Mouse (Mus musculus): Measurements from ENCODE around the gene Krt78. TPM values are rescaled to one million over a fixed set of nuclear protein-coding genes. Genes with fewer than 3 reads are reported as not detected.

The Krt78 gene
- polyA plus RNA-seq, 1 experiment from 2014 or later: 23.6 TPM

GRCm38 (mm10) chr15:101940274-101940829 is 13.7 kb downstream of the Krt78 start, which contains the start of gene Krt79:
Gene Krt79 (minus strand): TSS chr15:101940324.
- Histone ChIP-seq H3K9me3 (replicated peaks; ENCODE audit: control insufficient read depth, low read length) (no peaks in the 10 kb centered on the region), H3K9ac (ENCODE audit: low read length) (no peak within 1 kb of the TSS), H3K4me2 (ENCODE audit: low read depth, low read length) (no peak within 1 kb of the TSS), H3K36me3 (ENCODE audit: control insufficient read depth, insufficient read depth, low read length) (no peaks in the 10 kb centered on the region), H3K4me3 (replicated peaks; ENCODE audit: low read length) (no peak within 1 kb of the TSS), H3K27ac (ENCODE audit: low read length) (peak within 1 kb of the TSS; percentile 74; the same call in 1 of the 2 replicates), H3K27me3 (ENCODE audit: control insufficient read depth, insufficient read depth, low read length) (no peaks in the 10 kb centered on the region), H3K4me1 (ENCODE audit: control insufficient read depth, insufficient read depth, low read length) (peaks cover 5% of the 10 kb centered on the region; the same call in 1 of the 2 replicates)
- 58% methylated on average over 6 of the region's 6 CpGs for WGBS
- ATAC-seq (ENCODE audit: insufficient read depth, low FRiP score): no peak

DNA sequence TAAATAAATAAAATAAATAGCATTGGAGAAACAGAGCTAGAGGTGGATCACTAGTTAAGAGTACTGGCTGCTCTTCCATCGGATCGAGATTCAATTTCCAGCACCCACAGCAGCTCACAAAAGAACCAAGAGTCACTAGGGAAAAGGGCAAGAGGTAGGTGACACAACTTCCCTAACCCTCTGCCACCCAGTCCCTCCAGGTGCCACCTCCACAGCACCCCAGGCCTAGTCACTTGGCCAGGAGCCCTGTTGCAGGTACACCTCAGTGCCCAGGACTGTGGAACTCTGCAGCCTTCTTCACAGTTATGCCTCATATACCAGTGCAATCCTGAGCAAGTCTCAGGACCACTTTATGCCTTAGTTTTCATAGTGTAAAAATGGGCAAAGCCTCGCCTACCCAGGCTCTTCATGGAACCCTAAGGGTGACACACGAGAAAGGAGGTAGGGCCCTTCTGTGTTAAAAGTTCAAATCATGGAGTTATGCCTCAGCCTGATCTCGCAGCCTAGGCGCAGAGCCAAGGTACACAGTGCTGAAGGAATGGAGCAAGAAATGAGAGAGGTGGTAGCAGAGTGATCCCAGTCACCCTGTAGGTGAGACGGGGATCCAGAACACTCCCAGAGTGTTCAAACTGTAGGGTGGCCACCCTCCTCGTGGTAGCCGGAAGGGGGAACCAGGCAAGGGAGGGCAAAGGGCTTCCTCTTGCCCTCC is 15.3 kb downstream of the Krt78 start:
- Histone ChIP-seq H3K36me3 (ENCODE audit: control insufficient read depth, insufficient read depth, low read length) (no peaks in the 10 kb centered on the region), H3K4me1 (ENCODE audit: control insufficient read depth, insufficient read depth, low read length) (peaks cover 5% of the 10 kb centered on the region; the same call in 1 of the 2 replicates), H3K9me3 (replicated peaks; ENCODE audit: control insufficient read depth, low read length) (no peaks in the 10 kb centered on the region), H3K9ac (ENCODE audit: low read length) (no peak overlapping the region), H3K4me2 (ENCODE audit: low read depth, low read length) (no peak overlapping the region), H3K27me3 (ENCODE audit: control insufficient read depth, insufficient read depth, low read length) (no peaks in the 10 kb centered on the region), H3K4me3 (replicated peaks; ENCODE audit: low read length) (no peak overlapping the region), H3K27ac (ENCODE audit: low read length) (peak overlapping the region; percentile 74; the same call in 1 of the 2 replicates)
- ATAC-seq (ENCODE audit: insufficient read depth, low FRiP score): peak; percentile 87; the same call in 1 of the 2 replicates
- 75% methylated on average over 9 of the region's 9 CpGs for WGBS

GRCm38 (mm10) chr15:101933024-101933423 is 21.1 kb downstream of the Krt78 start:
- 62% methylated on average over 6 of the region's 6 CpGs for WGBS
- no peak overlapping the region for H3K4me3 ChIP-seq (replicated peaks; ENCODE audit: low read length)
- no peaks in the 10 kb centered on the region for H3K9me3 ChIP-seq (replicated peaks; ENCODE audit: control insufficient read depth, low read length)
- H3K9ac ChIP-seq (ENCODE audit: low read length): no peak overlapping the region
- H3K4me1 ChIP-seq (ENCODE audit: control insufficient read depth, insufficient read depth, low read length): peaks cover 13% of the 10 kb centered on the region; the same call in 1 of the 2 replicates
- H3K36me3 ChIP-seq (ENCODE audit: control insufficient read depth, insufficient read depth, low read length): no peaks in the 10 kb centered on the region
- no peak for ATAC-seq (ENCODE audit: insufficient read depth, low FRiP score)
- no peak overlapping the region for H3K27ac ChIP-seq (ENCODE audit: low read length)
- no peak overlapping the region for H3K4me2 ChIP-seq (ENCODE audit: low read depth, low read length)
- 0 out of 2 replicates have a peak, but pooled peaks cover 3% of the 10 kb centered on the region for H3K27me3 ChIP-seq (ENCODE audit: control insufficient read depth, insufficient read depth, low read length)

- peak overlapping the region; percentile 29 for H3K4me3 ChIP-seq (replicated peaks; ENCODE audit: low read length)
- 0 out of 2 replicates have a peak, but pooled peaks cover 3% of the 10 kb centered on the region for H3K27me3 ChIP-seq (ENCODE audit: control insufficient read depth, insufficient read depth, low read length)
- H3K4me1 ChIP-seq (ENCODE audit: control insufficient read depth, insufficient read depth, low read length): peaks cover 16% of the 10 kb centered on the region; the same call in 1 of the 2 replicates
- H3K9me3 ChIP-seq (replicated peaks; ENCODE audit: control insufficient read depth, low read length): no peaks in the 10 kb centered on the region
- no peaks in the 10 kb centered on the region for H3K36me3 ChIP-seq (ENCODE audit: control insufficient read depth, insufficient read depth, low read length)
- 4% methylated on average over 17 of the region's 17 CpGs for WGBS
- H3K27ac ChIP-seq (ENCODE audit: low read length): peak overlapping the region; percentile 50
- H3K4me2 ChIP-seq (ENCODE audit: low read depth, low read length): peak overlapping the region; percentile 48
- peak overlapping the region; percentile 58 for H3K9ac ChIP-seq (ENCODE audit: low read length)
- ATAC-seq (ENCODE audit: insufficient read depth, low FRiP score): peak; percentile 62; the same call in 1 of the 2 replicates
Measured at GRCm38 (mm10) chr15:101929666-101930065, 24.4 kb downstream of the Krt78 start.

DNA sequence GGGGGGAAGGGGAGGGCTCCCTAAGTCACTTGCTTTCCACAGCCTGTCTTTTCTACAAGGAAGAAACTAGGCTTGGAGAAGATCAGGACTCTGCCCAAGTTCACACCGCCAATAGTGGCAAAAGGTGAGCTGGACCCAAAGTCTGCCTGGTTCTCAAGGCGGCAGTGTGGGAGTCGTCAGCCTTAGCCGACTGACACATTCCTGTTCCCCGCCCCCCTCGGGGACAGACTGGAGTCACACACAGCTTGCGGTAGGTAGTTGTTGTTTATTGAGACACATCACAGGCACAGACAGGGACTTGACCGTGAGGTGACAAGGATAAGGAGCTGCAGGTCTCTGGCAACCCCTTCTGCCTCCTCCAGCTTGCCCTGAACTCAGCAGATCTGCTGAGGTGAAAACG is 25.0 kb downstream of the Krt78 start:
- no peaks in the 10 kb centered on the region for H3K9me3 ChIP-seq (replicated peaks; ENCODE audit: control insufficient read depth, low read length)
- H3K4me3 ChIP-seq (replicated peaks; ENCODE audit: low read length): peak overlapping the region; percentile 29
- H3K4me2 ChIP-seq (ENCODE audit: low read depth, low read length): peak overlapping the region; percentile 48; the same call in 1 of the 2 replicates
- no peaks in the 10 kb centered on the region for H3K36me3 ChIP-seq (ENCODE audit: control insufficient read depth, insufficient read depth, low read length)
- peak overlapping the region; percentile 50 for H3K27ac ChIP-seq (ENCODE audit: low read length)
- WGBS: 22% methylated on average over 9 of the region's 9 CpGs
- no peak for ATAC-seq (ENCODE audit: insufficient read depth, low FRiP score)
- H3K9ac ChIP-seq (ENCODE audit: low read length): peak overlapping the region; percentile 58
- H3K4me1 ChIP-seq (ENCODE audit: control insufficient read depth, insufficient read depth, low read length): peaks cover 21% of the 10 kb centered on the region; the same call in 1 of the 2 replicates
- H3K27me3 ChIP-seq (ENCODE audit: control insufficient read depth, insufficient read depth, low read length): 0 out of 2 replicates have a peak, but pooled peaks cover 3% of the 10 kb centered on the region

GRCm38 (mm10) chr15:101927340-101928080 is 26.6 kb downstream of the Krt78 start:
- H3K9ac ChIP-seq (ENCODE audit: low read length): no peak overlapping the region; the same call in 1 of the 2 replicates
- no peaks in the 10 kb centered on the region for H3K36me3 ChIP-seq (ENCODE audit: control insufficient read depth, insufficient read depth, low read length)
- H3K4me2 ChIP-seq (ENCODE audit: low read depth, low read length): no peak overlapping the region
- H3K27me3 ChIP-seq (ENCODE audit: control insufficient read depth, insufficient read depth, low read length): 0 out of 2 replicates have a peak, but pooled peaks cover 3% of the 10 kb centered on the region
- WGBS: 60% methylated on average over 12 of the region's 12 CpGs
- ATAC-seq (ENCODE audit: insufficient read depth, low FRiP score): no peak
- peaks cover 21% of the 10 kb centered on the region; the same call in 1 of the 2 replicates for H3K4me1 ChIP-seq (ENCODE audit: control insufficient read depth, insufficient read depth, low read length)
- H3K4me3 ChIP-seq (replicated peaks; ENCODE audit: low read length): no peak overlapping the region
- H3K9me3 ChIP-seq (replicated peaks; ENCODE audit: control insufficient read depth, low read length): no peaks in the 10 kb centered on the region
- peak overlapping the region; percentile 46 for H3K27ac ChIP-seq (ENCODE audit: low read length)

- Histone ChIP-seq H3K4me1 (ENCODE audit: control insufficient read depth, insufficient read depth, low read length) (peaks cover 16% of the 10 kb centered on the region; the same call in 1 of the 2 replicates), H3K4me2 (ENCODE audit: low read depth, low read length) (no peak overlapping the region), H3K27ac (ENCODE audit: low read length) (no peak overlapping the region), H3K9ac (ENCODE audit: low read length) (no peak overlapping the region), H3K27me3 (ENCODE audit: control insufficient read depth, insufficient read depth, low read length) (no peaks in the 10 kb centered on the region), H3K9me3 (replicated peaks; ENCODE audit: control insufficient read depth, low read length) (no peaks in the 10 kb centered on the region), H3K36me3 (ENCODE audit: control insufficient read depth, insufficient read depth, low read length) (no peaks in the 10 kb centered on the region), H3K4me3 (replicated peaks; ENCODE audit: low read length) (no peak overlapping the region)
- 69% methylated on average over 1 of the region's 1 CpGs for WGBS
- ATAC-seq (ENCODE audit: insufficient read depth, low FRiP score): no peak
Measured at GRCm38 (mm10) chr15:101925041-101925440, 29.0 kb downstream of the Krt78 start.

- Histone ChIP-seq H3K4me1 (ENCODE audit: control insufficient read depth, insufficient read depth, low read length) (peaks cover 14% of the 10 kb centered on the region; the same call in 1 of the 2 replicates), H3K27ac (ENCODE audit: low read length) (peak within 1 kb of the TSS; percentile 53), H3K9me3 (replicated peaks; ENCODE audit: control insufficient read depth, low read length) (no peaks in the 10 kb centered on the region), H3K4me2 (ENCODE audit: low read depth, low read length) (no peak within 1 kb of the TSS), H3K27me3 (ENCODE audit: control insufficient read depth, insufficient read depth, low read length) (no peaks in the 10 kb centered on the region), H3K36me3 (ENCODE audit: control insufficient read depth, insufficient read depth, low read length) (no peaks in the 10 kb centered on the region), H3K9ac (ENCODE audit: low read length) (no peak within 1 kb of the TSS), H3K4me3 (replicated peaks; ENCODE audit: low read length) (peak within 1 kb of the TSS; percentile 7)
- 64% methylated on average over 11 of the region's 11 CpGs for WGBS
- ATAC-seq (ENCODE audit: insufficient read depth, low FRiP score): no peak
Measured at GRCm38 (mm10) chr15:101924635-101925034, 29.5 kb downstream of the Krt78 start, which contains the start of gene Krt4. Gene Krt4 (minus strand): TSS chr15:101924735.
